Mouse (Mus musculus): ENCODE measurements around the gene Aldh1l1. TPM values are rescaled to one million over a fixed set of nuclear protein-coding genes. Genes with fewer than 3 reads are reported as not detected.

Aldh1l1 gene
- total RNA-seq, 2 experiments from 2014 or later = not detected

DNA sequence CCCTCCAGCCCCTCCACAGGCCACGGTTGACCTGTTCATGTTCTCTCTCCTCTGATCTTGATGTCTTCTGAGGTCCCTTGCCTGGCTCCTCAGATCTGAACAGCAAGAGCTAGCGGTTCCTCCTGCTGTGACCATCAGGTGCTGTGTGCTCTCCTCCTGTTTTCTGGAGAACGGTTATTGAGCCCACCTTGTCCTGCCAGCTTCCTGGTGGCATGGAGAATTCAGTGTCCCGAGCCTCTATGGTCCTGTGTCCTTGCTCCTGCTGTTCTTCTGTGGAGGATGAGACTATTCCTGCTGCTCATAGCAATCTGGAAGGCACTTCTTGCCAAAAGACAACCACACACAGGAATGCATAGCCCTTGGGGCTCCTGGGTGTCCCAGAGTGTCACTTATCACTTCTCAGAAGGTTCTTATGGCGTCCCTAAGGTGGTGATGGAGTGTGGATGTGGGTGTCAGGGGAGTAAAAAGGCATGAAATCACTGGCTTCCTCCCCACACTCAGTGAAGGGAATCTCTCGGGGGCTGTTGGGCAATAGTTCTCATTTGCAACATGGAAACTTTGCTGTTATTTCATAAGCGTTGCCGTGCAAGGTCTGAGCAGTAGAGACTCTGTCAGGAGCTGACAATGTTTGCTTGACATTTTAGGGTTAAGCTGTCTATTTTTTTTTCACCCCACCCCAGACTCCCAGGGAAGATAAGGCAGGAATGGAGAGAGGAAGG lies 15.2 kb downstream of the Aldh1l1 start:
- no peak for ATAC-seq (replicated peaks; ENCODE audit: low FRiP score, poor library complexity, severe bottlenecking)

- no peak for ATAC-seq (replicated peaks; ENCODE audit: low FRiP score, poor library complexity, severe bottlenecking)
Measured at GRCm38 (mm10) chr6:90505906-90506305, 19.7 kb downstream of the Aldh1l1 start.

DNA sequence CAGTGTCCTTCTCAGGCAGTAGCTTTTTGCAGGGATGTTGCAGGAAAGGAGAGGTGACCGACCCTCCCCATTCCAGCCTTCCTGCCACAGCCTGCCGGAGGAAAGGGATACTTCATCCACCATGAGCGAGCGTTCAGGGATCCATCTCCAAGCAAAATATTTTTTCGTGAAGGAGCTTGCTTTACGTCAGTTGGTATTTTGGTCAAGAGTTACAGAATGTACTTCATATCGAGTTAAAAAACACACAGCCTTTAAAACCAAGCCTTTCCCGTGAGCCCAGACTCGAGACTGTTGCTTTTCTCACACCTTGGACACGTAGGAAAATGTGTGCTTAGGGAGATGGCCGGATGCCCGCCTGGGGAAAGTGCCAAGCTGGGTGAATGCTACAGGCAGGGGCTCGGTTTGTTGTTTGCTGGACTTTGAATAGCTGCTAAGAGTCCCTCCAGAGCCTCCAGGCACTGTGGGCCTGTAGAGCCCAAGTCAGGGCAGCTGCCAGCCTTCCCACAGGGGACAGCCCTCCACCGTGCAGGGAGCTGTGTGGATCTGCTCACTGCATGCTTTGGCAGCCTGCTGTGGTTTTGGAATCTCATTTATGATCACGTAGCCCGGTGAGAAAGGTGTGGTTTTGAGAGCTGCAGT lies 20.6 kb downstream of the Aldh1l1 start:
- no peak for ATAC-seq (replicated peaks; ENCODE audit: low FRiP score, poor library complexity, severe bottlenecking)

DNA sequence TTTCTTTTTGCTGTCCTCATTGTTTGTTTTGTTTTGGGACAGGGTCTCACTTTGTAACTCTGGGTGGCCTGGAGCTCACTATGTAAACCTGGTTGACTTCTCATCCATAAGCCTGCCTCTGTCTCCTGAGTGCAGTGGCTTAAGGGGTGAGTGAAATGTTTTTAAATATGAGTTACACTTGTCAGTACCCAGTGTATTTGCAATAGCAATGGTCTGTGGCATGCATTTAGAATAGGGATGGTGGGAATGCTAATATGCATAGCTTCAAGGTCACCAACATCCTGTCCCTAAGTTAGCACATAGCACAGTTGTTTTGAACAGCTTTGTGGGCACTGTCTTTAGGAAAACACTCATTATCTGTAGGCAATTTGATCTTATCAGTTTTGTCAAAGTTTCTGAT lies 21.2 kb downstream of the Aldh1l1 start:
- no peak for ATAC-seq (replicated peaks; ENCODE audit: low FRiP score, poor library complexity, severe bottlenecking)

DNA sequence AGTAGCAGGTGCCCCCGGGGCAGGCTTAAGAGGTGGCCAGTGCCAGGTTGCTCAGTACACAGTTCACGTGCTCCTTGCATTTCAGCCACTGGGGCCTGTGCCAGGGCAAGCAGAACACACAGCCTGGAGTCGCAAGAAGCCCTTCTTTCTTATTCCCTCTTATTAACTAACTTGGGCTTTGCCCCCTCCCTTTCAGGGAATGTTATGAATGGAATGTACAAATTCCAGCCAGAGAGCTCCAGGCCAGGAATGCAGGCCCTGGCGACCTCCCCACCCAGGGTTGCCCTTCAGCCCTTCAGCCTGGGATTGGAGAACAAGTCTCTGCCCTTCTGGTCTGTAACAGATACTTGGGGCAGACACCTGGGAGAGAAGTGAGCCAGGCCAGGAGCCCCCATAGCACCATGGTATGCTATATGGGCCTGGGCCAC lies 22.0 kb downstream of the Aldh1l1 start:
- ATAC-seq (replicated peaks; ENCODE audit: low FRiP score, poor library complexity, severe bottlenecking) = no peak

- ATAC-seq (replicated peaks; ENCODE audit: low FRiP score, poor library complexity, severe bottlenecking) = no peak
Measured at GRCm38 (mm10) chr6:90509085-90509484, 22.9 kb downstream of the Aldh1l1 start.

DNA sequence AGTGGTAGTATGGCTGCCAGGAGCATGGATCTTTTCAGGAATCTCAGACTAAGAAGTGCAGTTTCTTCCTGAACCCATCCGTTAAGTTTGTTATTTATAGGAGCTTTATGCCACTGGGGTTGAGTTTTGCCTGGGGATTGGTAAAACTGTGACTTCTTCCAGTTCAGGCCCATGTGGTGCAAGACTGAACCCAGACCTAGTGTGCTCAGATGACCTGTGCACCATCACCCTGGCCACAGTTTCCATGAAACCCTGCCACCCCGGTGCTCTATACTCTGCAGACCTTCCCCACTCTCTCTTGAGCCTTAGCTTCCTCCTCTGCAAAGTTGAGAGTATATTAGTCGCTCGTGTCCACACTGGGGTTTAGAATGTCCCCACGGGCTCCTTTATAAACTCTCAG lies 26.2 kb downstream of the Aldh1l1 start:
- ATAC-seq (replicated peaks; ENCODE audit: low FRiP score, poor library complexity, severe bottlenecking) = no peak

DNA sequence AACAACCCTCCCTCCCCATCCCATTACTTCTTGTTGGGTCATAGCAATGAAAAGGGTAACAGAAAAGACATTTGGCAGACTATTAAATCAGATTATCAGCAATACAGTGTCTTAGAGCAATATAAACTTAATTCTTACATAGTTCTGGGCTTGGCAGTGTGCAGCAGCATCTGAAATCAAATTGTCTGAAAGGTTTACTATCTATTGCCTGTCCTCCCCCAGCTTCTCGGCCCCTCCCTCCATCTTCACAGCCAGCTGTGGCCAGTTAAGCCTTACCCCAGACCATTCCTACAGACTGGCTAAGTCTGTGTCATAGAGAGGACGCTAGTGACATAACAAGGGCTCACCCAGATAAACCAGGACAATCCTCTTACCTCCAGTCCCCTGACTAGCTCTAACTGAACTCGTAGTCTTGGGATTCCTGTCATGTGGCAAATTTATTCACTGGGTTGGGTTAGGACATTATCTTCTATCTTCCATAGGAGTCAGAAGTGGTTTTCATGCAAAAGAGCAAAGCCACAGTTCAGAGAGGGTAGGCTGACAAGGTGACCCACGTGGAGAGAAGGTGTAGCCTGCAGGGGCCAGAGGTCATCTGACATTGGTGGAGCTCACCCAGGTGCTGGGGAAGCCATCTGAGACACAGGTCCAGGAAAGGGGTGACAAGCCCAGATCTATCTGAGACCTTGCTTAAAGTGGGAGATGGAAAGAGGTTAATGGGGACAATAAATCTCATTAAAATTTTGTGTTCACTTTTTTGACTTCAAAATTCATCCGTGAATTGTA lies 27.0 kb downstream of the Aldh1l1 start:
- no peak for ATAC-seq (replicated peaks; ENCODE audit: low FRiP score, poor library complexity, severe bottlenecking)

- no peak for ATAC-seq (replicated peaks; ENCODE audit: low FRiP score, poor library complexity, severe bottlenecking)
Measured at GRCm38 (mm10) chr6:90514369-90514768, 28.1 kb downstream of the Aldh1l1 start.

DNA sequence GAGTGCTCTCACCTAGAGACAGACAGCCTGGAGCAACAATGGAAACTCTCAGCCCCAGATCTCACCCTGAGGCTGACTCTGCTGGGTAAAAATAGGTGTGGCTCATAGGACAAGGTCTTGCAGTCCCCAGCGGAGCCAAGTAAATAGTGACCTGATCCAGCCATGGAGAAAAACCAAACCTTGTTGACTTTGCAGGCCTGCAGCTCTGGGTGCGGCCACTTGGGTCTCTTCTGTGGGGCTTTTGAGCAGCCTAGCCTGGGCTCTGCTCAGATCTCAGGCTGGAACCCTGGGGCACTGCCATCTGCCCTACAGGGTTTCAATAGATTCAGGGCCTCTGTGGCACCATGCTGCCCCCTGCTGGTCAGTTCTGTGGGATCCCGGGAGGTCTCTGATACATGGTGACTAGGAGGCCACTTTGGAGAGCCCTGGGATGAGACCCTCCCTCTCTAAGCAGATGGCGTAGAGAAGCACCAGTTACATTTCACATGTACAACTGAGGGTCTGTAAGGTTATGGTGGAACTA lies 28.7 kb downstream of the Aldh1l1 start:
- 0 out of 2 replicates have a peak, but pooled peaks have one; percentile 42 for ATAC-seq (replicated peaks; ENCODE audit: low FRiP score, poor library complexity, severe bottlenecking)

- no peak for ATAC-seq (replicated peaks; ENCODE audit: low FRiP score, poor library complexity, severe bottlenecking)
Measured at GRCm38 (mm10) chr6:90518892-90519291, 32.7 kb downstream of the Aldh1l1 start.

GRCm38 (mm10) chr6:90519375-90519774 lies 33.1 kb downstream of the Aldh1l1 start:
- no peak for ATAC-seq (replicated peaks; ENCODE audit: low FRiP score, poor library complexity, severe bottlenecking)

- ATAC-seq (replicated peaks; ENCODE audit: low FRiP score, poor library complexity, severe bottlenecking) = no peak
Measured at GRCm38 (mm10) chr6:90526406-90526805, 40.2 kb downstream of the Aldh1l1 start.

GRCm38 (mm10) chr6:90529461-90530046 lies 43.3 kb downstream of the Aldh1l1 start:
- ATAC-seq (replicated peaks; ENCODE audit: low FRiP score, poor library complexity, severe bottlenecking) = no peak

DNA sequence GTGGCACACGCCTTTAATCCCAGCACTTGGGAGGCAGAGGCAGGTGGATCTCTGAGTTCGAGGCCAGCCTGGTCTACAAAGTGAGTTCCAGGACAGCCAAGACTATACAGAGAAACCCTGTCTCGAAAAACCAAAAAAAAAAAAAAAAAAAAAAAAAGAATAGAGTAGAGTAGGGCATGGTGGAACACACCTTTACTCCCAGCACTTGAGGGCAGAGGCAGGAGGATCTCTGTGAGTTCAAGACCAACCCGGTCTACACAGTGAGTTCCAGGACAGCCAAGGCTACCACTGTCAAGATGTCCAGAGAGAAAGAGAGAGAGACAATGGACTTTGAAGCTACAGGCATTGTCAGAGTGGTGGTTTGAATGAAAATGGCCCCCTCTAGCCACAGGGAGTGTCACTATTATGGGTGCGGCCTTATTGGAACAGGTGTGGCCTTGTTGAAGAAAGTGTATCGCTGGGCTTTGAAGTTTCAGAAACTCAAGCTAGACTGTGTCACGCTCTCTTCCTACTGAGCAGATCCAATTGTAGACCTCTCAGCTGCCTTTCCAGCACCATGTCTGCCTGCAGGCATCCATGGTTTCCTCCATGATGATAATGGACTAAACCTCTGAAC lies 46.5 kb downstream of the Aldh1l1 start:
- no peak for ATAC-seq (replicated peaks; ENCODE audit: low FRiP score, poor library complexity, severe bottlenecking)

DNA sequence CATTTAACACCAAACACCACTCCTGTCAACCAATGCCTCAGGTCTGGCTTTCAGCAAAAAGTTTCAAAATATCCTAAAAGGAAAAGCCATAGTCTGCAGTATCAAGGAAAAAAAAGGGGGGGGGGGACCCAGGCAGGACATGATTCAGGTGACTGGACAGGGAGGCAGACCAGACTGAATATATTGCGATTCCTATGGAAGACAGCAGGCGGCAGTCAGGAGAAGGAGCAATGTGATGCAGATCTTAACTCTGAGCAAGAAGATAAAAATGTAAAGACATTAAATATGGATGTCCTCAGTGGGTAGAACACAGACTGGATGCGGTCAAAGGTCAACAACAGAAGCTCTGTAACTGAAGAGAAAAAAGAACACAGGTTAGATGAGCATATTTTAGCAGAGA lies 47.3 kb downstream of the Aldh1l1 start:
- no peak for ATAC-seq (replicated peaks; ENCODE audit: low FRiP score, poor library complexity, severe bottlenecking)

- no peak for ATAC-seq (replicated peaks; ENCODE audit: low FRiP score, poor library complexity, severe bottlenecking)
Measured at GRCm38 (mm10) chr6:90534701-90535475, 48.7 kb downstream of the Aldh1l1 start.

GRCm38 (mm10) chr6:90536824-90537223 lies 50.6 kb downstream of the Aldh1l1 start:
- ATAC-seq (replicated peaks; ENCODE audit: low FRiP score, poor library complexity, severe bottlenecking) = no peak

DNA sequence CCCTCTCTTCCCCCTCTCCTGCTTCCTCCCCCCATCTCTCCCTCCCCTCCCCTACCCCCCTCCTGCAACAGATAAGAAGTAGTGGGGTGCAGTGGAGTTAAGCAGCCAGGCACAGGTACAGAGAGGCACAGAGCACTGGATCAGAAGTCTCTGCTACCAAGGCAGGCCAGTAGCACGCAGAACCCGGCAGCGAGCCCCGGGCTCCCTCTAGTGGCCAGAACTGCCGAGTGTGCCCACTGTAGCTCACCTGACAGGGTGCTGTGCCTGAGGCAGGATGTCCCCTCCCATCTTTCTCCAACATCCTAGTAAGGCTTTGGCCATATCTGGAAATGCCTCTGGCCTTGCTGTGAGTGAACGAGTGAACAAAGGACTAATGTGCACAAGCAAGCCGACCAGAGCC lies 51.7 kb downstream of the Aldh1l1 start:
- peak; percentile 58 for ATAC-seq (replicated peaks; ENCODE audit: low FRiP score, poor library complexity, severe bottlenecking)
